Mouse (Mus musculus) liver, embryonic 14.5 days (tissue): ENCODE measurements around the gene Aqp9.

Source experiments
- CTCF ChIP-seq: IDR thresholded peaks from 2 replicates; pipeline ENCODE4 v1.5.1; 2016; ENCODE audit warnings: antibody characterized with exemption, low read depth, control low read depth
- EP300 ChIP-seq: IDR thresholded peaks from 2 replicates; pipeline ENCODE4 v1.6.1; 2016; ENCODE audit warnings: antibody characterized with exemption, low read depth

- no peak for TF ChIP-seq CTCF
- TF ChIP-seq EP300 = no peak
Observed at GRCm38 (mm10) chr9:71071581-71072330, 96.7 kb downstream of the Aqp9 start.
